Mouse (Mus musculus) midbrain, postnatal 0 days (tissue): ENCODE results near the gene Unc93a. TPM values are rescaled to one million over a fixed set of nuclear protein-coding genes. Genes with fewer than 3 reads are reported as not detected.
"Not testable (repeated sequence)": the region's sequence is repeated elsewhere in the genome, so short reads cannot be mapped to it uniquely, and the experiment has no call there.

Source experiments
- ATAC-seq: fragments of 200-750 bp; cut with Nextera tagmentation; 2 replicates; pipeline ENCODE4 v1.8.0; 2017; ENCODE audit warnings: moderate number of reproducible peaks, mild to moderate bottlenecking, moderate TSS enrichment, moderate library complexity; ENCODE audit not compliant: low FRiP score
- DNase-seq: peaks from one replicate; pipeline ENCODE4 v3.0.0-alpha.2; 2015; ENCODE audit warnings: low spot score
- H3K27ac ChIP-seq: fragments of 300-500 bp; sonication (generic); 2 replicates; pipeline ENCODE4 v1.5.1; 2014; ENCODE audit warnings: low read depth, mild to moderate bottlenecking, low read length, mixed read lengths
- H3K27me3 ChIP-seq: fragments of 300-500 bp; sonication (generic); 2 replicates; pipeline ENCODE4 v1.6.1; 2014; ENCODE audit warnings: low read length, control low read depth, mixed read lengths; ENCODE audit not compliant: insufficient read depth
- H3K36me3 ChIP-seq: fragments of 300-500 bp; sonication (generic); 2 replicates; pipeline ENCODE4 v1.6.1; 2014; ENCODE audit warnings: low read length, control low read depth, mixed read lengths; ENCODE audit not compliant: insufficient read depth
- H3K4me1 ChIP-seq: fragments of 300-500 bp; sonication (generic); 2 replicates; pipeline ENCODE4 v1.6.1; 2014; ENCODE audit warnings: mild to moderate bottlenecking, control low read depth, antibody characterized with exemption, low read length, mixed read lengths; ENCODE audit not compliant: insufficient read depth
- H3K4me2 ChIP-seq: fragments of 300-500 bp; sonication (generic); 2 replicates; pipeline ENCODE4 v1.6.1; 2014; ENCODE audit warnings: low read depth, mild to moderate bottlenecking, low read length, mixed read lengths; ENCODE audit not compliant: poor library complexity, severe bottlenecking
- H3K4me3 ChIP-seq: fragments of 300-500 bp; sonication (generic); 2 replicates; pipeline ENCODE4 v1.5.1; 2014; ENCODE audit warnings: low read depth, mild to moderate bottlenecking, low read length, moderate library complexity
- H3K9ac ChIP-seq: fragments of 300-500 bp; sonication (generic); replicated peaks from 2 replicates; pipeline ENCODE4 v1.6.1; 2014; ENCODE audit warnings: mild to moderate bottlenecking, low read length, moderate library complexity, mixed read lengths; ENCODE audit not compliant: poor library complexity, severe bottlenecking
- H3K9me3 ChIP-seq: fragments of 300-500 bp; sonication (generic); 2 replicates; pipeline ENCODE4 v1.6.1; 2016; ENCODE audit warnings: low read length, control low read depth
- WGBS: fragments of 180-500 bp; shearing (Covaris S2); extraction: QIAGEN DNeasy Blood & Tissue Kit; methylation state at CpG from one replicate; pipeline ENCODE4 v1.1.7; 2014; 5-methylcytosine and 5-hydroxymethylcytosine counted together
- polyA plus RNA-seq: library from polyadenylated mRNA; unstranded; fragments of >200 nt; fragmentation: Nextera tagmentation; extraction: Ambion mirVana; gene quantifications from 2 replicates; pipeline ENCODE4 v1.2.1, GENCODE M21; 2015
- total RNA-seq: library from RNA; depleted of rRNA; stranded (reverse); fragments of >200 nt; gene quantifications from 2 replicates; pipeline ENCODE4 v1.2.3, GENCODE M21; 2014

The Unc93a gene
- total and polyA plus RNA-seq, 2 experiments from 2014 or later, result 0.05 TPM; not detected in 1

DNA sequence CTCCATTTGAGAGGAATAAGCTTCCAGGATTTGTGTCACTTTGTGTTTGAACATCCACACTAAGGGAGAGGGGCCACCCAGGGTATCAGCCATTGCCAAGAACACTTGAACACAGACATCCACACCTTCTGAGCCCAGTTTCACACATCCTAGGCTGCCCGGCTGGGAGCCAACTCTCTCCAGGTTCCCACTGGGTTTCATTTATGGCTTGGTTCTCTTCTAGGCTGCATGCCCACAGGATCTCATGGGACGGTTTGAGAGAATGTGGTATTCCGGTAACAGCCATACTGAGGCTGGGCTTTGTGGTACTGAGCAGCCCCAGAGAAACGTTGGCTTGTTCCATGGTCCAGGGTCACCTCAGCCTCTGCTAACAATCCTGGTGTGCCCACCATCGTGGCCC is 25.0 kb downstream of the Unc93a start:
- H3K4me2 ChIP-seq, H3K9me3 ChIP-seq, H3K36me3 ChIP-seq, H3K27ac ChIP-seq, ATAC-seq, H3K4me1 ChIP-seq, H3K27me3 ChIP-seq, H3K9ac ChIP-seq, H3K4me3 ChIP-seq: not testable (repeated sequence)
- WGBS, result 85% methylated on average over 5 of the region's 5 CpGs
- DNase-seq, result peak; percentile 7

DNA sequence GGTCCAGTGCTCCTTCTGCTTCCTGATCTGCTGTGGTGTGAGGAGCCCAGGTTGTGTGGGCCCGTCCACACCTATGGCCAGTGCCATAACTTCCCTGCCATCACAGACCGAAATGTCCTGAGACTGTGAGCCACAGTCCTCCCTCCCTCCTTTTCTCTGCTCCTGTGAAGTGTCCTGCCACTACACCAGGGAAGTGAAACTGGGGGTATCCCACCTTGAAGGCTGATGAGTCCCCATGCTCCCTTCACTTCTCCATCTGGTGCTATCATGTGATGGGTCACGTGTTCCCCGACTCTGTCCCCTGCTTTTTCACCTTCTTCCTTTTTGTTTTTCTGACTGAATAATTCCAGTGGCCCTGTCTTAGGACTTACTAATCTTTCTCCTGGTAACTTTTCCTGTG is 38.6 kb downstream of the Unc93a start:
- H3K27ac ChIP-seq, DNase-seq, H3K4me2 ChIP-seq, H3K9ac ChIP-seq, H3K27me3 ChIP-seq, H3K4me1 ChIP-seq, H3K36me3 ChIP-seq, ATAC-seq, H3K9me3 ChIP-seq, H3K4me3 ChIP-seq: not testable (repeated sequence)
- no CpG with 5 or more reads among the region's 4 CpGs for WGBS

DNA sequence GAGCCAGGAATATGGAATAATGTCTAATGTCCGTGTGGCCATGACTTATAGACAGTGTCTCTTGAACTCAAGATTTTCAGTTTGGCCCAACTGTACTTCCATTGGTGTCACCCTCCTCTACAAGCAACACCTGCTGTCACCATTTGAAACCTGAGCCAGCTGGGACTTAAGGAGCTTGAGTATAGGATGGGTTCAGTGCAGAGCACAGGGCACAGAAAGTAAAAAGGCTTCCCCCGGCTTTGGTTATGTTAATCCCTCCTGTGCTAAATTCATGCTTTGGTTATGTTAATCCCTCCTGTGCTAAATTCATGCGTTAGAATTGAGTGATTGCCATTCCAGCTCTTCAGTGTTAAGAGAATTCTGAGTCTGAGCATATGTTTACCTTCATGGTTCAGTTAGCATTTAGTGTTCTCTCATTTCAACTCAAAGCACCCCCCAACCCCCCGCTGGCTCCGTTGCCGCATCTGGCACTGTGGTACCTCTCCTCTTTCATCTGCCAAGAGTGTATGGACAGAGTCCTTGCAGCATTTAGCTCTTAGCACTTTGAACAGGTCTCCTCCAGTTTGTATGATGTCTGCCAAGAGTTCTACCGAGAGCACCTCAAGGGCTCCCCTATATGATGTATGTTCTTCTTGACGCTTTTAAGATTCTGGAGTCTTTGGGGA is 39.4 kb downstream of the Unc93a start:
- 57% methylated on average over 5 of the region's 8 CpGs for WGBS
- DNase-seq, H3K27ac ChIP-seq, H3K36me3 ChIP-seq, H3K4me3 ChIP-seq, H3K27me3 ChIP-seq, H3K9me3 ChIP-seq, H3K9ac ChIP-seq, ATAC-seq, H3K4me1 ChIP-seq, H3K4me2 ChIP-seq: not testable (repeated sequence)

DNA sequence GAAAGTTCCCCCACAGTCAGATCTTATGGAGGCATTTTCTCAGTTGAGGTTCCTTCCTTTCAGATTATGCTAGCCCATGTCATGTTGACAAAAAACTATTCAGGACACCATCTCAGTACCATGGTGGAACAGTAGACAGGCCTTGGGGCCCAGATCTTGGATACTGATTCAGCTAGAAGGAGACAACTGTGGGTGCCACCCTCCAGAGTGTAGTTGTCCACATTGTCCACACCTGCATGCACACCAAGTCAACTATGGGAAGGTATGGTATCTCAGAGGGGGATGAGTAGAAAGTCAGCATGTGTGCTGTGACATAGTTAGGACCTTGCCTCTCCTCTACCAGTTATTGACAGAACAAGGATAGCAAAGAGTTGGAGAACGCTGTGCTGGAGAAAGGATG is 40.1 kb downstream of the Unc93a start:
- H3K4me1 ChIP-seq, H3K9ac ChIP-seq, H3K27me3 ChIP-seq, H3K9me3 ChIP-seq, H3K4me2 ChIP-seq, DNase-seq, H3K36me3 ChIP-seq, H3K4me3 ChIP-seq, ATAC-seq, H3K27ac ChIP-seq: not testable (repeated sequence)
- WGBS, result no CpG with 5 or more reads among the region's 1 CpGs

DNA sequence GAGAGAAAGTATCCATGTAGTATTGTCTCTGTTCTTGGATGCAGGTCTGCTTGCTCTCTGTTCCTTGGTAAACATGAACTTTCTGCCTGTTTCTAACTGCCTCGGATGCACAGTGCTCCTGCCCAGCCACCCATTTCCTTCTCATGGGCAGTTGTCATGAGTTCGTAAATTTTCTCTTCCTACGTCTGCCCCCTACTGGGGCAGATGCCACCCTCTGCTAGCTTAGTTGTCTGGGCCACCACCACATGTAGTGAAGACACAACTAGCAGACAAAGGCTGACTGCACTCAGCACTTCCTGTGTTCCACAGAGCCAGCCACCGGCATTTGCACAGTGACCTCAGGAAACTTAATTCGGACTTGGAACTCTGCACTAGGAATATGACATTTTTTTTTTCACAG is 62.4 kb downstream of the Unc93a start:
- not testable (repeated sequence) for H3K36me3 ChIP-seq, H3K9ac ChIP-seq, H3K4me1 ChIP-seq, H3K9me3 ChIP-seq, DNase-seq, H3K4me2 ChIP-seq, H3K4me3 ChIP-seq, ATAC-seq, H3K27ac ChIP-seq, H3K27me3 ChIP-seq
- WGBS, result 64% methylated on average over 3 of the region's 5 CpGs

DNA sequence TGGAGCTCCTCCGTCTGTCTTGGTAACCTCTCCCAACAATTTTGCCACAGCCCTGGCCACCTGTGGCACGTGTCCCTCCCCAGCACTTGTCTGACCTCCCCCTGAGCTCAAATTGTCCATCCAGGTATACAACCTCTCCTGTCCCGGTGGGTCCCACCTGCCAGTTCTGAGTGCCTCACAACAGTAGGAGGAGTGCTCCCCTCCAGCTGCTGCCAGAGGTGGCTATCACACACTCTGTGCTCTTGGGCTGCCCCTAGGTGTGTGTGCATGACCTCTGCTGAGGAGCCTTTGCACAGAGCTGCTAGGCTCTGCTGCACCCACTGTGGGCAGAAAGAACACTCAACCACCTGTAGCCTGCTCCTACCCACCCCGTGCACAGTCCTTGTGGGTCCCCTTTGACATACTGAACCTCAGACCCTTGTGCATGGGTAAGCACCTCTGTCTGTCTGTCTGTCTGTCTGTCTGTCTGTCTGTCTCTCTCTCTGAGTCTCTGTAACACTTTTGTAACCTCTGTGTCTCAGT is 63.7 kb downstream of the Unc93a start:
- H3K36me3 ChIP-seq, H3K4me3 ChIP-seq, H3K4me1 ChIP-seq, H3K9me3 ChIP-seq, H3K27ac ChIP-seq, H3K9ac ChIP-seq, H3K4me2 ChIP-seq, DNase-seq, H3K27me3 ChIP-seq, ATAC-seq: not testable (repeated sequence)
- 78% methylated on average over 1 of the region's 4 CpGs for WGBS

DNA sequence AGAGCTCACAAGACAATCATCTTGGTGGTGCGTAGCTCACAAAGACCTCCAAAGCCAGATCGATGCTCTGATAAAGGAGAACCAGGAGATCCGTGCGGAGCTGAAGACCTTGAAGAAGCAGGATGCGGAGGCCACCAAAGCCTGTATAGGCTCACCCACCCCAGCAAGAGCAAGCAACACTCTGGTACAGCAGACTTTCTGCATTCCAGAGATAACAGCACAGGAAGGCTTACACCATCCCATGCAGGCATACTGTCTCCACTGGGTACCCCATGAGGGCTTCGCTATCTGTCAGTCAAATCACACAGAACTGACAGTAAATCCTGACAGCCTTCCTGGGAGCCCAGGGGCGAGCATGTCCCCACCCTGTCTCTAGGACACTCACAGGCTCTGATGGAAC is 68.7 kb downstream of the Unc93a start:
- H3K27ac ChIP-seq, H3K4me1 ChIP-seq, H3K4me2 ChIP-seq, ATAC-seq, H3K9ac ChIP-seq, H3K9me3 ChIP-seq, H3K4me3 ChIP-seq, H3K36me3 ChIP-seq, H3K27me3 ChIP-seq, DNase-seq: not testable (repeated sequence)
- WGBS, result 90% methylated on average over 2 of the region's 7 CpGs

DNA sequence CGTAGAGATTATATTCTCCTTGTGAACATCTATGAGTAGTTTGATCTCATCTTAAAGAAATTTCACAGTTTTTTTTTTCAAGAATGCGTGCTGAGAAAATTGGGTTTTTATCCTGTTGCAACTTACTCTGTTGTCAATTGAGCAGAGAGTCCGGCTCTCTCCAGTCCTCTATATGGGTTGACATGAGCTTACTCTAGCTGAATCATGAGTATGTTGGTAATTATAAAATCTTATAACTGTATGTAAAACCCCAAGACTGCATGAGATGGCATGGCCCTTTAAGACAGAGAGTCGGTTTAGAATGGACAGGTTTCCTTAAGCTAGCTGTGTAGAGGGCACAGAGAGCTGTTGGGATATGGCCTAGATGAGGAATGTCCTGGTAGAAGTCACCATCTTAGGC is 70.8 kb downstream of the Unc93a start, which contains the start of gene Tcp10b:
TSS of gene Tcp10b (plus strand) at position 301 of the 400 bp plus-strand sequence.
- H3K4me1 ChIP-seq, ATAC-seq, H3K4me2 ChIP-seq, DNase-seq, H3K27ac ChIP-seq, H3K4me3 ChIP-seq, H3K9ac ChIP-seq, H3K36me3 ChIP-seq, H3K9me3 ChIP-seq, H3K27me3 ChIP-seq: not testable (repeated sequence)
- 94% methylated on average over 4 of the region's 4 CpGs for WGBS
